Mouse (Mus musculus) brain, embryonic 14.5 days (tissue): ENCODE measurements around the gene Ccdc167. TPM values are rescaled to one million over a fixed set of nuclear protein-coding genes. Genes with fewer than 3 reads are reported as not detected.
A peak's percentile ranks its signal among the peaks of the same experiment; 100 is the strongest.

Source experiments
- DNase-seq: peaks from one replicate; pipeline ENCODE4 v3.0.0-alpha.2; 2011; ENCODE audit warnings: low read depth
- CTCF ChIP-seq: fragments of 200-500 bp; IDR thresholded peaks from 2 replicates; pipeline ENCODE4 v1.5.1; 2012; ENCODE audit warnings: inconsistent platforms, mild to moderate bottlenecking, moderate library complexity, borderline replicate concordance; ENCODE audit not compliant: insufficient read depth, insufficient read length; ENCODE audit errors: extremely low read depth
- POLR2A ChIP-seq: fragments of 200-500 bp; IDR thresholded peaks from 2 replicates; pipeline ENCODE4 v1.6.1; 2012; ENCODE audit warnings: mild to moderate bottlenecking, inconsistent platforms, borderline replicate concordance; ENCODE audit not compliant: poor library complexity, insufficient read depth, insufficient read length, severe bottlenecking; ENCODE audit errors: extremely low read depth
- polyA plus RNA-seq: library from polyadenylated mRNA; depleted of rRNA; stranded (reverse); fragments of >200 nt; gene quantifications from 2 replicates; pipeline ENCODE4 v1.2.3, GENCODE M21; 2012; rRNA removed

Gene Ccdc167
- polyA plus RNA-seq, result 18.2 and 19.1 TPM in 2 replicates

DNA sequence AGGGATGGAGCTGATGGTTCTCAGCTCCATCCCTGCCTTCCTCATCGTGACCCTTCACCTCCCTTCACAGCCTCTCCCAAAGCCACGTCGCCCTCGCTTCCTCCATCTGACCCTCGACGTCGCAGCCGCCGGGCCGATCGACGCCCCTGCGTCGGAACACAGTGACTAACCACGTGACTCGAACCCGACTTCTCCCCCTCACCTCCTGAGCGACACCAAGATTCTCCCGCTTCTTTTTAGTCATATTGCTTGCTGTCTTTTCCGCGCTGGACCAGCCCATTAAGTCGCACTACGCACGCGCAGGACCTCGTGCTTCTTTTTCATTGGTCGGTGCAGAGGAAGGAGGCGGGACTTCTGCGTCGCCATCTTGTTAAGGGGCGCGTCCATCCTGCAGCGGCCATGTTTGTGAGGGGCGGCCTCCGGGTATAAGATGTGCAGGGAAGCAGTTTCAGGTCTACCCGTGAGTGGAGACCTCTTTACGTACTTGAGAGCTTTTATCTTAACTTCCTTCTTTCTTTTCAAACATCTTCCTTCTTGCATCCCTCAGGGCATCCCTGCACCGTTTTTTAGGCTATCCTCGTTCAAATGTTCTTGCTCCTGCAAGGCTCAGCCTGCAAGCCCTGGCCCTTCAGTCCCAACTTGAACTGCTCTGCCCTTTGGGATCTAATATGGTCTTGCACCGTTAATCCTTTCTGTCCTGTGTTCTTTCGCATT is at the start of gene Ccdc167:
Gene Ccdc167, minus strand, starts transcription at position 313 of the 714 bp plus-strand sequence.
- no peak for TF ChIP-seq CTCF
- TF ChIP-seq POLR2A, result no peak
- peak; percentile 99 for DNase-seq

- TF ChIP-seq POLR2A (no peak), CTCF (no peak)
- no peak for DNase-seq
Observed at GRCm38 (mm10) chr17:29765380-29765779, 48.5 kb upstream of the Ccdc167 start.

DNA sequence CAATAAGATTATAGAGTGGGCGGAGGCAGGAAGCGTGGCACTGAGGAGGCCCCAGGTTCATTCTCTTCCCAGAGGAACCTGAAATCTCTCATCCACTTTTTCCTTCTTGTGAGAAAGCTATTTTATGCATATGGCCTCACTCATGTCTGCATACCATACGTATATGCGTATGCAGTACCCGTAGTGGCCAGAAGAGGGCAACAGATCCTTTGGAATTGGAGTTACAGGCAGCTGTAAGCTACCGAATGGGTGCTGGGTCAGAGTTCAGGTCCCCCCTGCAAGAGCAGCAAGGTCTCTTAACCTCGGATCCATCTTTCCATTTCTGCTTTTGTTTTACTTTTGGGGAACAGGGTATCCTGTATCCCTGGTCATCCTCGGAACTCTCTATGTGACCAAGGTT is 45.7 kb upstream of the Ccdc167 start:
- TF ChIP-seq CTCF (peak; percentile 70), POLR2A (no peak)
- DNase-seq, result no peak

DNA sequence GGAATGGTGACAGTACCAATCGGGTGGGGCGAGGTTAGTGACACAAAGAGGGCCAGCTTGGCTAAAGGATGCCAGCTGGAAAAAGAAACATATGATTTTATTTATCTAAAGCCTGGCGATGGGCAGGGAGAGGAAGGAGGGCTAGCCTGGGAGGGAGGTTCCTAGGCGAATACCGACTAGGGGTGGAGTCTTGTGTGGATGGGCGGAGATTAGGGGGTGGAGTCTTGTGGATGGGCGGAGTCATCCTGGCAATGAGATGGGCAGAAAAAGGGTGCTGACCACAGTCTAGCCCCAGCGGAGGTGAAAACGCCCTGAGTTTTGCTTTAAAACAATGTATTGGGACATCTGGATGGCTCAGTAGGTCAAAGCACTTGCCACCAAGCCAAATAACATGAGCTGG is 45.1 kb upstream of the Ccdc167 start:
- TF ChIP-seq POLR2A (no peak), CTCF (no peak)
- DNase-seq, result no peak

GRCm38 (mm10) chr17:29760404-29761375 is 43.8 kb upstream of the Ccdc167 start:
- DNase-seq, result peak; percentile 75
- no peak for TF ChIP-seq POLR2A
- no peak for TF ChIP-seq CTCF

GRCm38 (mm10) chr17:29759963-29760362 is 43.1 kb upstream of the Ccdc167 start:
- no peak for TF ChIP-seq CTCF
- no peak for TF ChIP-seq POLR2A
- DNase-seq, result peak; percentile 90

DNA sequence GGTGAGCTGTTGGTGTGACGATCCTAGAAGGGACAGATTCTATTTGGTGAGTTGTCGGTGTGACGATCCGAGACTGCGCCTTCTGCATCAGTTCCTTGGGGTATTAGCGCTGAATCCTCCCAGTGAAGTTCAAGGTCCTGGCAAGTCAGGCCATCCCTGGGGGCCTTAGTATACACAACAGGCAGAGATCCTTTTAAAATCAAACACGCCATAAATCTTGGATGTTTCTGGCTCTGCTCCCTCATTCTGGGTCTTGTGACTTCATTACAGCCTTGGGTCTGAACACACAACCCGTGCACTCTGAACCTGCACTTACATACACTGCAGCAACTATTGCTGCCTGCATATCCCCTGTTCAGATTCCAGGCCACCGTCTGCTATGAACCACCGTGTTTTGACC is 39.5 kb upstream of the Ccdc167 start:
- DNase-seq, result no peak
- TF ChIP-seq POLR2A (no peak), CTCF (no peak)

- TF ChIP-seq POLR2A, result no peak
- no peak for TF ChIP-seq CTCF
- no peak for DNase-seq
Observed at GRCm38 (mm10) chr17:29754510-29754909, 37.7 kb upstream of the Ccdc167 start.

DNA sequence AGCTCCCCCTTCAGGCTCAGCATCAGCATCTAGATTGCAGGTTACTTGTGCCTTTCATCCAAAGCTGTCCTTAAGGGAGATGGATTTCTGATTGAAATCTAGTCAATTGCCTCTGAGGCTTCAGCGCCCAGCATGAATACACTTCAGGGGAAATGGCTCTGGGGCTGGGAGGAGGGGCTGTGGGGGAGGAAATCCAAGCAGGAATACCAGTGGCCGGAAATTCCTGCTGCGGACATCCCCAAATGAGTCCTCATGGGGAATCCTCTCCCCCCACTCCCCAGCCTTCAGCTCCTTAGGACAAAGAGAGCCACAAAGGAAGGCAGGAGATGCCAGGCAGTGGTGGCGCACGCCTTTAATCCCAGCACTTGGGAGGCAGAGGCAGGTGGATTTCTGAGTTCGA is 30.6 kb upstream of the Ccdc167 start:
- no peak for DNase-seq
- TF ChIP-seq POLR2A (no peak), CTCF (no peak)

- no peak for TF ChIP-seq POLR2A
- peak; percentile 44; the same call in 1 of the 2 replicates for TF ChIP-seq CTCF
- peak; percentile 95 for DNase-seq
Observed at GRCm38 (mm10) chr17:29737849-29738804, 21.3 kb upstream of the Ccdc167 start.
